Mouse (Mus musculus) testis, adult 2 months (tissue): ENCODE measurements around the gene Rps15a.

ENCODE experiments used
- CTCF ChIP-seq: fragments of 200-500 bp; IDR thresholded peaks from 2 replicates; pipeline ENCODE4 v1.5.1; 2012; ENCODE audit warnings: low read depth, mild to moderate bottlenecking, inconsistent platforms, low read length, moderate library complexity; ENCODE audit not compliant: control insufficient read depth, insufficient read depth, insufficient replicate concordance
- POLR2A ChIP-seq: fragments of 200-500 bp; IDR thresholded peaks from 2 replicates; pipeline ENCODE4 v1.6.1; 2012; ENCODE audit warnings: low read depth, mild to moderate bottlenecking, inconsistent platforms, low read length, moderate library complexity; ENCODE audit not compliant: control insufficient read depth

GRCm38 (mm10) chr7:118115533-118115876, 483 bp downstream of the Rps15a start:
- TF ChIP-seq CTCF (no peak), POLR2A (no peak)
